ENCODE assay signal across 10 mouse cellular contexts in genomic region chr9:71696762-71697161, GRCm38 (mm10).
DNase-seq lines count a peak whose midpoint lies in the region; ATAC-seq lines count a peak whose summit lies in the region.
"Had no signal": no experiment of that assay in that cellular context is flagged by ENCODE, and none has a peak within 500 bp of the region (broad histone marks: within the 10 kb centered on the region; RNA-seq: fewer than 3 reads in every experiment).

No protein-coding gene starts in this region.

- peaks cover 26% of the 10 kb centered on the region for H3K4me1 ChIP-seq in heart, embryonic 15.5 days (replicated peaks)
- no peaks in the 10 kb centered on the region for H3K4me1 ChIP-seq in forebrain, embryonic 15.5 days

- DNase-seq in cerebellum, postnatal 4 days (ENCODE audit: low spot score in 2 of 2) = no peak
- peak; percentile 61 for DNase-seq in adrenal gland, adult 8-10 months
- DNase-seq in fibroblast of lung, adult 2 months (ENCODE audit: low read depth) = peak; percentile 63
- DNase-seq in testis, postnatal 10 days (ENCODE audit: low spot score) = no peak
- DNase-seq in layer of hippocampus, adult 9-10 months (ENCODE audit: low spot score) = no peak
- DNase-seq: kidney, adult 11 months had no signal

- no peaks in the 10 kb centered on the region for H3K9me3 ChIP-seq in heart, embryonic 15.5 days (replicated peaks)
- no peaks in the 10 kb centered on the region for H3K9me3 ChIP-seq in forebrain, embryonic 15.5 days

- H3K4me2 ChIP-seq in heart, embryonic 15.5 days = no peak overlapping the region
- no peak overlapping the region for H3K4me2 ChIP-seq in forebrain, embryonic 15.5 days (replicated peaks)
- H3K4me2 ChIP-seq: midbrain, embryonic 11.5 days had no signal

- WGBS in heart, embryonic 15.5 days = 45% methylated on average over 6 of the region's 6 CpGs
- 92% methylated on average over 6 of the region's 6 CpGs for WGBS in forebrain, embryonic 15.5 days

- H3K27me3 ChIP-seq in heart, embryonic 15.5 days = no peaks in the 10 kb centered on the region
- no peaks in the 10 kb centered on the region for H3K27me3 ChIP-seq in forebrain, embryonic 15.5 days

- H3K4me3 ChIP-seq in heart, embryonic 15.5 days = no peak overlapping the region
- no peak overlapping the region for H3K4me3 ChIP-seq in forebrain, embryonic 15.5 days

- H3K27ac ChIP-seq in heart, embryonic 15.5 days = peak overlapping the region; percentile 47
- no peak overlapping the region for H3K27ac ChIP-seq in forebrain, embryonic 15.5 days (replicated peaks)

- peak; percentile 36; the same call in 1 of the 2 replicates for ATAC-seq in cerebellum, adult (ENCODE audit: insufficient number of reproducible peaks, low FRiP score, low TSS enrichment)
- no peak for ATAC-seq in heart, embryonic 15.5 days (replicated peaks; ENCODE audit: insufficient number of reproducible peaks, insufficient read depth, low FRiP score, low read depth)
- no peak for ATAC-seq in forebrain, embryonic 15.5 days (replicated peaks)

- no peaks in the 10 kb centered on the region for H3K36me3 ChIP-seq in heart, embryonic 15.5 days
- H3K36me3 ChIP-seq in forebrain, embryonic 15.5 days = no peaks in the 10 kb centered on the region

- no peak overlapping the region for H3K9ac ChIP-seq in heart, embryonic 15.5 days
- H3K9ac ChIP-seq in forebrain, embryonic 15.5 days (replicated peaks) = no peak overlapping the region

Comparison
In these comparisons a context has a peak if more than half of its experiments do, and no peak if none do; other contexts are left out.
1. DNase-seq: peak in adrenal gland, adult 8-10 months (single experiment) and fibroblast of lung, adult 2 months (single experiment); none in cerebellum, postnatal 4 days (0 of 2), testis, postnatal 10 days (single experiment) and layer of hippocampus, adult 9-10 months (single experiment).